Mouse (Mus musculus) embryonic facial prominence, embryonic 12.5 days (tissue): ENCODE data around the gene Pex26. TPM values are rescaled to one million over a fixed set of nuclear protein-coding genes. Genes with fewer than 3 reads are reported as not detected.

Experiments used
- ATAC-seq: fragments of 200-750 bp; cut with Nextera tagmentation; 2 replicates; pipeline ENCODE4 v1.8.0; 2017; ENCODE audit not compliant: insufficient number of reproducible peaks, insufficient read depth, low FRiP score, low TSS enrichment
- H3K27ac ChIP-seq: fragments of 300-500 bp; sonication (generic); 2 replicates; pipeline ENCODE4 v1.5.1; 2016; ENCODE audit warnings: mild to moderate bottlenecking
- H3K27me3 ChIP-seq: fragments of 300-500 bp; sonication (generic); 2 replicates; pipeline ENCODE4 v1.6.1; 2016; ENCODE audit warnings: mild to moderate bottlenecking, moderate library complexity
- H3K36me3 ChIP-seq: fragments of 300-500 bp; sonication (generic); 2 replicates; pipeline ENCODE4 v1.6.1; 2016; ENCODE audit warnings: mild to moderate bottlenecking
- H3K4me1 ChIP-seq: fragments of 300-500 bp; sonication (generic); 2 replicates; pipeline ENCODE4 v1.6.1; 2016
- H3K4me2 ChIP-seq: fragments of 300-500 bp; sonication (generic); replicated peaks from 2 replicates; pipeline ENCODE4 v1.6.1; 2016; ENCODE audit warnings: mild to moderate bottlenecking, moderate library complexity
- H3K4me3 ChIP-seq: fragments of 300-500 bp; sonication (generic); 2 replicates; pipeline ENCODE4 v1.5.1; 2016; ENCODE audit warnings: mild to moderate bottlenecking
- H3K9ac ChIP-seq: fragments of 300-500 bp; sonication (generic); 2 replicates; pipeline ENCODE4 v1.6.1; 2016; ENCODE audit warnings: mild to moderate bottlenecking, moderate library complexity
- H3K9me3 ChIP-seq: fragments of 300-500 bp; sonication (generic); 2 replicates; pipeline ENCODE4 v1.6.1; 2016; ENCODE audit warnings: mild to moderate bottlenecking, moderate library complexity
- WGBS: fragments of 180-500 bp; shearing (Covaris S2); methylation state at CpG from one replicate; pipeline ENCODE4 v1.1.7; 2016; 5-methylcytosine and 5-hydroxymethylcytosine counted together
- polyA plus RNA-seq: library from polyadenylated mRNA; unstranded; fragments of >200 nt; fragmentation: Nextera tagmentation; extraction: Ambion mirVana; gene quantifications from 2 replicates; pipeline ENCODE4 v1.2.1, GENCODE M21; 2016

Pex26 gene
- polyA plus RNA-seq, 1 experiment from 2014 or later: 11.8 TPM

GRCm38 (mm10) chr6:121146798-121147197 lies 36.7 kb upstream of the Pex26 start:
- 30% methylated on average over 4 of the region's 4 CpGs for WGBS
- peaks cover 39% of the 10 kb centered on the region for H3K4me1 ChIP-seq

DNA sequence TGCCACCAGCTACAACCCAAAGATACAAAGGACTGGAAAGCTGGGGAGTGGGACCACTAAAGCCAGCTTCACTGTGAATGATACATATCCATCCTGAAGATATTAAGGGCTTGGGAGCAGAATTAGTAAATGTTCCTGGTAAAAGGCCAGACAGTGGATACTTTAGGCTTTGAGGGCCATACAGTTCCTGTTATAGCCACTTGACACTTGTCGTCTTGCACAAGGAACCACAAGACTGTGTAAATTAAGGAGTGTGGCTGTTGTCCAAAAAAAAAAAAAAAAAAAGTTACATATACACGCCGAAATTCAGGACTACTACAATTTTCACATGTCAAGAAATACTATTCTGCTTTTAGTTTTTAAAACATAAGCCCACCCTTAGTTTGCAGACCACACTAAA lies 35.1 kb upstream of the Pex26 start:
- no peak overlapping the region for H3K27ac ChIP-seq
- peaks cover 44% of the 10 kb centered on the region for H3K4me1 ChIP-seq
- no peak for ATAC-seq
- H3K4me3 ChIP-seq: no peak overlapping the region
- H3K9me3 ChIP-seq: no peaks in the 10 kb centered on the region
- H3K9ac ChIP-seq: no peak overlapping the region
- no peak overlapping the region for H3K4me2 ChIP-seq
- no peaks in the 10 kb centered on the region for H3K27me3 ChIP-seq
- 52% methylated on average over 3 of the region's 3 CpGs for WGBS
- no peaks in the 10 kb centered on the region for H3K36me3 ChIP-seq

More at GRCm38 (mm10) chr6:121146798-121147197, 36.7 kb upstream of the Pex26 start:
- H3K27me3 ChIP-seq: no peaks in the 10 kb centered on the region
- no peaks in the 10 kb centered on the region for H3K9me3 ChIP-seq
- H3K4me2 ChIP-seq: no peak overlapping the region
- no peak overlapping the region for H3K27ac ChIP-seq
- ATAC-seq: no peak; the same call in 1 of the 2 replicates
- H3K4me3 ChIP-seq: no peak overlapping the region
- no peaks in the 10 kb centered on the region for H3K36me3 ChIP-seq
- no peak overlapping the region for H3K9ac ChIP-seq

- H3K4me1 ChIP-seq: peaks cover 44% of the 10 kb centered on the region
- H3K4me3 ChIP-seq: no peak overlapping the region
- no peaks in the 10 kb centered on the region for H3K9me3 ChIP-seq
- no peaks in the 10 kb centered on the region for H3K27me3 ChIP-seq
- peak overlapping the region; percentile 58; the same call in 1 of the 2 replicates for H3K27ac ChIP-seq
- H3K36me3 ChIP-seq: no peaks in the 10 kb centered on the region
- no peak overlapping the region for H3K4me2 ChIP-seq
- no peak overlapping the region for H3K9ac ChIP-seq
- 19% methylated on average over 3 of the region's 3 CpGs for WGBS
- no peak for ATAC-seq
Measured at GRCm38 (mm10) chr6:121149420-121149819, 34.0 kb upstream of the Pex26 start.

GRCm38 (mm10) chr6:121150126-121150525 lies 33.3 kb upstream of the Pex26 start:
- ATAC-seq: no peak
- Histone ChIP-seq H3K36me3 (no peaks in the 10 kb centered on the region), H3K27ac (no peak overlapping the region), H3K4me2 (no peak overlapping the region), H3K4me3 (no peak overlapping the region), H3K4me1 (peaks cover 38% of the 10 kb centered on the region), H3K9ac (no peak overlapping the region), H3K9me3 (no peaks in the 10 kb centered on the region), H3K27me3 (no peaks in the 10 kb centered on the region)
- 90% methylated on average over 8 of the region's 8 CpGs for WGBS

GRCm38 (mm10) chr6:121151732-121152131 lies 31.7 kb upstream of the Pex26 start:
- Histone ChIP-seq H3K27ac (0 out of 2 replicates have a peak overlapping the region, but pooled peaks have one; percentile 17), H3K36me3 (no peaks in the 10 kb centered on the region), H3K4me3 (no peak overlapping the region), H3K27me3 (no peaks in the 10 kb centered on the region), H3K9me3 (no peaks in the 10 kb centered on the region), H3K9ac (no peak overlapping the region), H3K4me2 (no peak overlapping the region), H3K4me1 (peaks cover 34% of the 10 kb centered on the region)
- ATAC-seq: 0 out of 2 replicates have a peak, but pooled peaks have one; percentile 30
- 52% methylated on average over 6 of the region's 6 CpGs for WGBS

- Histone ChIP-seq H3K27me3 (no peaks in the 10 kb centered on the region), H3K36me3 (no peaks in the 10 kb centered on the region), H3K9me3 (no peaks in the 10 kb centered on the region), H3K4me1 (peaks cover 21% of the 10 kb centered on the region), H3K9ac (no peak overlapping the region), H3K4me3 (no peak overlapping the region), H3K27ac (no peak overlapping the region), H3K4me2 (no peak overlapping the region)
- no peak for ATAC-seq
- WGBS: 77% methylated on average over 8 of the region's 8 CpGs
Measured at GRCm38 (mm10) chr6:121153177-121153576, 30.3 kb upstream of the Pex26 start.

DNA sequence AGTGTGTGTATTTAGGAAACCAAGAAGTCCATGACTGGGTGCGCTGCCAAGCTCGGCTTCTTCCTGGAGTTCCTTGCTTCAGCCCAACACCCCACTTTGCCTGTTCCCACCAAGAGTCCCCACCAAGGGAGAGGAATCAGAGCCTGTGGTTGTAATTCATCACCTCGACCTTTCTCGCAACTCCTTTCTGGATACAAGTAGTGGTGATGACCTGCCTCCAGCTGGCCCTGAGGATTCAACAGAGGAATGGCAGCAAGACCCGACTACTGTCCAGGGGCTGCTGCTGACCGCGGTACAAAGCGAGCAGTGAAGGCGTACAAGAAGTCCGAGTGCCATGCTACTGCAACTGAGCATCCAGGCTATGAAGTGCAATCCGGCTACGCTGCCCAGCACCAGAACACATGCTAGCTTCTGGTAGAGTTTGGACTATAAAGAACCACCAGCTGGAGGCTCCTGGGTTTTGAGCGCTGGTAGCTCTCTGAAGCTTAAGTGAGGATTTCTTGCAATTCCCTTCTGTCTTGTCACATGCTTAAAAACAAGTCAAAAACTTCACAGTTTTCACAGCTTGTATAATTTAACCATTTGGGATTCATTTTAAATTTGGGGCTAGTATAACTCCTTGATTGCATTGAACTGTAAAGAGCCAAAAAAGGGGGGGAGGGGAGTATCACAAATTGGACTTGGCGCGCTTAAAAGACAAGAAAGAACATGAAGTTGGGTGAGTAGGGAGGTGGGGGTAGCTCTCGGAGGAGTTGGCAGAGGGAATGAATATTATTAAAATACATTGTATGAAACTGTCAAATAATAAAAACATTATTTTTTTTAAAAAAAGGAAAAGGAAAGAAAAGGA lies 28.8 kb upstream of the Pex26 start:
- Histone ChIP-seq H3K4me1 (peaks cover 12% of the 10 kb centered on the region), H3K9ac (no peak overlapping the region), H3K4me2 (no peak overlapping the region), H3K9me3 (no peaks in the 10 kb centered on the region), H3K27me3 (no peaks in the 10 kb centered on the region), H3K4me3 (no peak overlapping the region), H3K27ac (no peak overlapping the region), H3K36me3 (no peaks in the 10 kb centered on the region)
- 80% methylated on average over 16 of the region's 16 CpGs for WGBS
- no peak for ATAC-seq

DNA sequence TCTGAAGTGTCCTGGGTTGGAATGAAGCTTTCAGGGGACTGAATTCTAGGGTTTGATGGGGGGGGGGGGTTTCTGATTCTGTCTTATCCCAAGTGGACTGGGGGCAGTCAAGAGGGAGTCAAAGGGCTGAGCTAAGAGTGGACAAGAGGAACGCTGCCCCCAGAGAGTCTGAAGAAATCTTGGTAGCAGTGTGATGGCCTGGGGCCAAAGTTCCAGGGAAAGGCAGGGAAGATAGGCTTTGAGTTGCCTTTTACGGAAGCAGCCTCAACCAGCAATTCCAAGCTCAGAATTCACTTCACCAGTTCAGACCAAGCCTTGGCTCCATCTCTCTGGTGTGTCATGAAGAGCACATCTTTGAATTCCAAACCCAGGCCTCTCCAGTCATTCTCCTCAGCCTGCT lies 27.4 kb upstream of the Pex26 start:
- no peak for ATAC-seq
- Histone ChIP-seq H3K27me3 (no peaks in the 10 kb centered on the region), H3K4me1 (peaks cover 12% of the 10 kb centered on the region), H3K4me3 (no peak overlapping the region), H3K27ac (no peak overlapping the region), H3K9ac (no peak overlapping the region), H3K9me3 (no peaks in the 10 kb centered on the region), H3K4me2 (no peak overlapping the region), H3K36me3 (no peaks in the 10 kb centered on the region)
- 76% methylated on average over 2 of the region's 2 CpGs for WGBS

- H3K9me3 ChIP-seq: no peaks in the 10 kb centered on the region
- no peak overlapping the region for H3K9ac ChIP-seq
- no peaks in the 10 kb centered on the region for H3K36me3 ChIP-seq
- 89% methylated on average over 5 of the region's 5 CpGs for WGBS
- H3K4me2 ChIP-seq: no peak overlapping the region
- no peak overlapping the region for H3K4me3 ChIP-seq
- H3K27ac ChIP-seq: peak overlapping the region; percentile 24; the same call in 1 of the 2 replicates
- H3K4me1 ChIP-seq: 0 out of 2 replicates have a peak, but pooled peaks cover 3% of the 10 kb centered on the region
- no peak for ATAC-seq
- no peaks in the 10 kb centered on the region for H3K27me3 ChIP-seq
Measured at GRCm38 (mm10) chr6:121159616-121160015, 23.9 kb upstream of the Pex26 start.

GRCm38 (mm10) chr6:121160126-121160525 lies 23.3 kb upstream of the Pex26 start:
- no peaks in the 10 kb centered on the region for H3K9me3 ChIP-seq
- H3K4me1 ChIP-seq: 0 out of 2 replicates have a peak, but pooled peaks cover 3% of the 10 kb centered on the region
- no peaks in the 10 kb centered on the region for H3K36me3 ChIP-seq
- H3K9ac ChIP-seq: no peak overlapping the region
- no peak overlapping the region for H3K4me2 ChIP-seq
- 0 out of 2 replicates have a peak, but pooled peaks have one; percentile 29 for ATAC-seq
- H3K27me3 ChIP-seq: no peaks in the 10 kb centered on the region
- H3K27ac ChIP-seq: peak overlapping the region; percentile 24; the same call in 1 of the 2 replicates
- H3K4me3 ChIP-seq: no peak overlapping the region
- WGBS: 44% methylated on average over 6 of the region's 6 CpGs

- H3K4me2 ChIP-seq: no peak overlapping the region
- WGBS: 88% methylated on average over 12 of the region's 12 CpGs
- H3K9ac ChIP-seq: no peak overlapping the region
- no peak overlapping the region for H3K27ac ChIP-seq
- H3K9me3 ChIP-seq: no peaks in the 10 kb centered on the region
- 0 out of 2 replicates have a peak, but pooled peaks cover 5% of the 10 kb centered on the region for H3K4me1 ChIP-seq
- no peaks in the 10 kb centered on the region for H3K36me3 ChIP-seq
- H3K4me3 ChIP-seq: no peak overlapping the region
- H3K27me3 ChIP-seq: no peaks in the 10 kb centered on the region
- no peak for ATAC-seq
Measured at GRCm38 (mm10) chr6:121162616-121163015, 20.9 kb upstream of the Pex26 start.

- Histone ChIP-seq H3K9me3 (no peaks in the 10 kb centered on the region), H3K27ac (no peak overlapping the region), H3K36me3 (no peaks in the 10 kb centered on the region), H3K4me2 (no peak overlapping the region), H3K9ac (no peak overlapping the region), H3K4me3 (no peak overlapping the region), H3K27me3 (no peaks in the 10 kb centered on the region), H3K4me1 (0 out of 2 replicates have a peak, but pooled peaks cover 5% of the 10 kb centered on the region)
- 45% methylated on average over 10 of the region's 10 CpGs for WGBS
- no peak for ATAC-seq
Measured at GRCm38 (mm10) chr6:121166098-121166552, 17.3 kb upstream of the Pex26 start.
